Mouse (Mus musculus) CH12.LX (cell line): ENCODE measurements at regions not wholly inside any gene's neighbourhood (a gene's known extent, or its start where the extent isn't known, plus 50 kb on each side); places are given as distances from the start of the nearest gene placed in this dataset.

Experiments
- CTCF ChIP-seq, 2 experiments: IDR thresholded peaks in 1 of 2; conservative IDR thresholded peaks in 1 of 2; 2 replicates each; pipeline ENCODE4 v1.5.1; 2011 to 2012; ENCODE audit warnings: low read depth in 2 of 2, low read length in 2 of 2, improper control_type of control experiment in 1 of 2, inconsistent platforms in 1 of 2, mild to moderate bottlenecking in 1 of 2, moderate library complexity in 1 of 2
- EP300 ChIP-seq: IDR thresholded peaks from 2 replicates; pipeline ENCODE4 v1.6.1; 2011; ENCODE audit warnings: low read length, improper control_type of control experiment
- GABPA ChIP-seq: IDR thresholded peaks from 2 replicates; pipeline ENCODE4 v1.6.1; 2012; ENCODE audit warnings: low read depth, low read length, improper control_type of control experiment, inconsistent platforms; ENCODE audit not compliant: insufficient replicate concordance
- MEF2A ChIP-seq: IDR thresholded peaks from 2 replicates; pipeline ENCODE4 v1.6.1; 2014; ENCODE audit warnings: low read depth, mild to moderate bottlenecking, inconsistent platforms, low read length, improper control_type of control experiment, borderline replicate concordance
- MXI1 ChIP-seq: IDR thresholded peaks from 2 replicates; pipeline ENCODE4 v1.6.1; 2011; ENCODE audit warnings: mild to moderate bottlenecking, low read depth, low read length, improper control_type of control experiment
- MYC ChIP-seq: IDR thresholded peaks from 2 replicates; pipeline ENCODE4 v1.6.1; 2011; ENCODE audit warnings: low read depth, mild to moderate bottlenecking, improper control_type of control experiment, low read length
- POLR2A ChIP-seq: IDR thresholded peaks from 2 replicates; pipeline ENCODE4 v1.6.1; 2011; ENCODE audit warnings: low read depth, mild to moderate bottlenecking, improper control_type of control experiment, low read length
- SIN3A ChIP-seq: IDR thresholded peaks from 2 replicates; pipeline ENCODE4 v1.6.1; 2012; ENCODE audit warnings: low read length, improper control_type of control experiment, inconsistent platforms
- SMC3 ChIP-seq: IDR thresholded peaks from 2 replicates; pipeline ENCODE4 v1.6.1; 2011; ENCODE audit warnings: low read depth, low read length, improper control_type of control experiment
- USF1 ChIP-seq: IDR thresholded peaks from 2 replicates; pipeline ENCODE4 v1.6.1; 2014; ENCODE audit warnings: low read depth, mild to moderate bottlenecking, inconsistent platforms, low read length, improper control_type of control experiment
- ZC3H11A ChIP-seq: IDR thresholded peaks from 2 replicates; pipeline ENCODE4 v1.6.1; 2012; ENCODE audit warnings: low read depth, mild to moderate bottlenecking, inconsistent platforms, low read length, improper control_type of control experiment
- ZMIZ1 ChIP-seq: IDR thresholded peaks from 2 replicates; pipeline ENCODE4 v1.6.1; 2012; ENCODE audit warnings: low read depth, mild to moderate bottlenecking, inconsistent platforms, low read length, improper control_type of control experiment
- ZNF384 ChIP-seq: IDR thresholded peaks from 2 replicates; pipeline ENCODE4 v1.6.1; 2012; ENCODE audit warnings: low read depth, low read length, improper control_type of control experiment, inconsistent platforms

DNA sequence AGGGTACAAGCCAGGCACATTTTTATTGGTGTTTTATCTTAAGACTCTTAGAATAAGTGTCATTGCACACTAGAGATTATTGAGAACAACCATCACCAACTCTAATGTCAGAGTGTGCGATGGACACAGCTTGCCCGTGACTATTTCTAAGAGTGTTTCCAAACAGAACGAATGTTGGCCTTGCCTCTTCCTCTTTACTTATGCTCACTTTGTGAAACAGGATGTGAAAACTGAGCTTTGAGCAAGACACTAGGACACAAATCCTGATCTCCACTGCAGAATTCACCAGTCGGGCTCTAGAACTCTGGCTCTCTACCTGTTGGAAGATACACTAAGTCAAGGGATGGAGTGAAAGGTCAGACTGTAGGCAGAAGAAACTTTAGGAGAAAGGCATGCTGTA, 215.3 kb downstream of the Ahr start:
- TF ChIP-seq MYC (no peak), USF1 (no peak), ZC3H11A (no peak), SIN3A (no peak), CTCF (conservative IDR thresholded peaks at IDR 0.05 in 1 of 2, IDR thresholded peaks at IDR 0.05 in 1 of 2; ENCODE audit: low read depth in 2 of 2, low read length in 2 of 2) (no peak), SMC3 (no peak), MXI1 (no peak), MEF2A (no peak), POLR2A (no peak), EP300 (no peak), GABPA (no peak), ZNF384 (no peak), ZMIZ1 (no peak)
